Mouse (Mus musculus) cortical plate, adult 2 months (tissue): ENCODE results near the gene Glis2. TPM values are rescaled to one million over a fixed set of nuclear protein-coding genes. Genes with fewer than 3 reads are reported as not detected.
A peak's percentile ranks its signal among the peaks of the same experiment; 100 is the strongest.

Experiments
- H3K27ac ChIP-seq: fragments of 200-500 bp; 2 replicates; pipeline ENCODE4 v1.5.1; 2012; ENCODE audit warnings: low read length, control low read depth, inconsistent platforms; ENCODE audit not compliant: insufficient read depth
- H3K4me1 ChIP-seq: fragments of 200-500 bp; 2 replicates; pipeline ENCODE4 v1.6.1; 2011; ENCODE audit warnings: low read length; ENCODE audit not compliant: control insufficient read depth, insufficient read depth
- H3K4me3 ChIP-seq: fragments of 200-500 bp; 2 replicates; pipeline ENCODE4 v1.5.1; 2011; ENCODE audit warnings: mild to moderate bottlenecking, low read length, control low read depth; ENCODE audit not compliant: insufficient read depth
- CTCF ChIP-seq: fragments of 200-500 bp; IDR thresholded peaks from 2 replicates; pipeline ENCODE4 v1.5.1; 2011; ENCODE audit warnings: mild to moderate bottlenecking, control low read depth, low read length; ENCODE audit not compliant: insufficient read depth; ENCODE audit errors: extremely low read depth
- POLR2A ChIP-seq: fragments of 200-500 bp; IDR thresholded peaks from 2 replicates; pipeline ENCODE4 v1.6.1; 2011; ENCODE audit warnings: mild to moderate bottlenecking, low read length, control low read depth; ENCODE audit not compliant: insufficient read depth; ENCODE audit errors: extremely low read depth
- polyA plus RNA-seq: library from polyadenylated mRNA; depleted of rRNA; stranded (reverse); fragments of >200 nt; gene quantifications from 2 replicates; pipeline ENCODE4 v1.2.3, GENCODE M21; 2012

The Glis2 gene
- polyA plus RNA-seq, 1 experiment: 17.3 TPM

- Histone ChIP-seq H3K4me3 (no peak overlapping the region), H3K27ac (no peak overlapping the region), H3K4me1 (peaks cover 3% of the 10 kb centered on the region; the same call in 1 of the 2 replicates)
- no peak for TF ChIP-seq POLR2A
- no peak for TF ChIP-seq CTCF
Measured at GRCm38 (mm10) chr16:4608532-4609059, 14.1 kb downstream of the Glis2 start.

- Histone ChIP-seq H3K27ac (no peak overlapping the region), H3K4me1 (peaks cover 3% of the 10 kb centered on the region; the same call in 1 of the 2 replicates), H3K4me3 (no peak overlapping the region)
- TF ChIP-seq POLR2A: no peak
Measured at GRCm38 (mm10) chr16:4611193-4611592, 16.7 kb downstream of the Glis2 start.

GRCm38 (mm10) chr16:4611676-4612075 lies 17.2 kb downstream of the Glis2 start:
- peaks cover 3% of the 10 kb centered on the region; the same call in 1 of the 2 replicates for H3K4me1 ChIP-seq
- no peak overlapping the region for H3K4me3 ChIP-seq
- no peak for TF ChIP-seq POLR2A
- 0 out of 2 replicates have a peak, but pooled peaks have one; percentile 5 for TF ChIP-seq CTCF
- no peak overlapping the region for H3K27ac ChIP-seq

GRCm38 (mm10) chr16:4613736-4614135 lies 19.2 kb downstream of the Glis2 start:
- Histone ChIP-seq H3K27ac (no peak overlapping the region), H3K4me1 (no peaks in the 10 kb centered on the region), H3K4me3 (no peak overlapping the region)
- no peak for TF ChIP-seq POLR2A
- TF ChIP-seq CTCF: no peak

GRCm38 (mm10) chr16:4614639-4615038 lies 20.1 kb downstream of the Glis2 start:
- no peaks in the 10 kb centered on the region for H3K4me1 ChIP-seq
- TF ChIP-seq POLR2A: no peak
- no peak overlapping the region for H3K27ac ChIP-seq
- H3K4me3 ChIP-seq: no peak overlapping the region

- no peak for TF ChIP-seq POLR2A
- TF ChIP-seq CTCF: no peak
- Histone ChIP-seq H3K4me1 (no peaks in the 10 kb centered on the region), H3K27ac (no peak overlapping the region), H3K4me3 (no peak overlapping the region)
Measured at GRCm38 (mm10) chr16:4615297-4615696, 20.8 kb downstream of the Glis2 start.

- Histone ChIP-seq H3K4me3 (no peak overlapping the region), H3K4me1 (no peaks in the 10 kb centered on the region), H3K27ac (no peak overlapping the region)
- TF ChIP-seq POLR2A (no peak), CTCF (no peak)
Measured at GRCm38 (mm10) chr16:4616829-4617228, 22.3 kb downstream of the Glis2 start.

- Histone ChIP-seq H3K4me1 (peaks cover 5% of the 10 kb centered on the region), H3K27ac (peak overlapping the region; percentile 87), H3K4me3 (peak overlapping the region; percentile 91)
- TF ChIP-seq POLR2A (no peak), CTCF (no peak)
Measured at GRCm38 (mm10) chr16:4624074-4624473, 29.6 kb downstream of the Glis2 start.

- H3K4me3 ChIP-seq: peak within 1 kb of the TSS; percentile 91
- peaks cover 5% of the 10 kb centered on the region for H3K4me1 ChIP-seq
- peak within 1 kb of the TSS; percentile 87 for H3K27ac ChIP-seq
- no peak for TF ChIP-seq CTCF
- peak; percentile 70 for TF ChIP-seq POLR2A
Measured at GRCm38 (mm10) chr16:4624481-4625110, 30.1 kb downstream of the Glis2 start, which contains the start of gene Pam16. TSS of gene Pam16 (minus strand) at chr16:4624988.

- peaks cover 5% of the 10 kb centered on the region for H3K4me1 ChIP-seq
- H3K4me3 ChIP-seq: no peak overlapping the region
- TF ChIP-seq CTCF: no peak
- no peak for TF ChIP-seq POLR2A
- no peak overlapping the region for H3K27ac ChIP-seq
Measured at GRCm38 (mm10) chr16:4627105-4627504, 32.6 kb downstream of the Glis2 start.
